ENCODE assay signal across 8 mouse cellular contexts in genomic region chr16:10358010-10358934, GRCm38 (mm10). TPM values are rescaled to one million over a fixed set of nuclear protein-coding genes. Genes with fewer than 3 reads are reported as not detected.
DNase-seq lines count a peak whose midpoint lies in the region; ATAC-seq and TF ChIP-seq lines count a peak whose summit lies in the region.

No protein-coding gene starts in this region.

- no peak overlapping the region for H3K27ac ChIP-seq in hindbrain, embryonic 13.5 days
- 0 out of 2 replicates have a peak overlapping the region, but pooled peaks have one; percentile 38 for H3K27ac ChIP-seq in midbrain, embryonic 15.5 days
- no peak overlapping the region for H3K27ac ChIP-seq in cerebellum, adult 2 months (ENCODE audit: insufficient read depth, low read length)

- H3K27me3 ChIP-seq in hindbrain, embryonic 13.5 days: 0 out of 2 replicates have a peak, but pooled peaks cover 7% of the 10 kb centered on the region
- no peaks in the 10 kb centered on the region for H3K27me3 ChIP-seq in midbrain, embryonic 15.5 days (replicated peaks)
- H3K27me3 ChIP-seq in cerebellum, adult 2 months (ENCODE audit: control insufficient read depth, insufficient read depth, low read length): no peaks in the 10 kb centered on the region

- H3K9ac ChIP-seq in hindbrain, embryonic 13.5 days: 0 out of 2 replicates have a peak overlapping the region, but pooled peaks have one; percentile 6
- peak overlapping the region; percentile 26; the same call in 1 of the 2 replicates for H3K9ac ChIP-seq in midbrain, embryonic 15.5 days

- H3K4me3 ChIP-seq in hindbrain, embryonic 13.5 days: peak overlapping the region; percentile 24
- H3K4me3 ChIP-seq in midbrain, embryonic 15.5 days: peak overlapping the region; percentile 34
- no peak overlapping the region for H3K4me3 ChIP-seq in cerebellum, adult 2 months (replicated peaks; ENCODE audit: insufficient read depth, low read depth, low read length)

- no peaks in the 10 kb centered on the region for H3K9me3 ChIP-seq in hindbrain, embryonic 13.5 days
- H3K9me3 ChIP-seq in midbrain, embryonic 15.5 days: no peaks in the 10 kb centered on the region

- no peak for TF ChIP-seq POLR2A in cerebellum, adult 2 months (IDR thresholded peaks at IDR 0.05; ENCODE audit: borderline replicate concordance, insufficient read depth, low read length)

- peaks cover 9% of the 10 kb centered on the region; the same call in 1 of the 2 replicates for H3K4me1 ChIP-seq in hindbrain, embryonic 13.5 days (replicated peaks)
- peaks cover 4% of the 10 kb centered on the region for H3K4me1 ChIP-seq in midbrain, embryonic 15.5 days
- peaks cover 3% of the 10 kb centered on the region; the same call in 1 of the 2 replicates for H3K4me1 ChIP-seq in cerebellum, adult 2 months (ENCODE audit: control insufficient read depth, insufficient read depth, low read length)

- H3K4me2 ChIP-seq in hindbrain, embryonic 13.5 days: peak overlapping the region; percentile 52
- peak overlapping the region; percentile 59 for H3K4me2 ChIP-seq in midbrain, embryonic 15.5 days

- peak; percentile 30 for DNase-seq in CD4-positive, CD25-positive, alpha-beta regulatory T cell, adult 2 months (ENCODE audit: low read depth, low spot score)
- peak; percentile 91 for DNase-seq in liver
- peak; percentile 77 for DNase-seq in testis, postnatal 14 days (ENCODE audit: low spot score)
- no peak for DNase-seq in cerebellum, adult 2 months

- no peaks in the 10 kb centered on the region for H3K36me3 ChIP-seq in hindbrain, embryonic 13.5 days
- H3K36me3 ChIP-seq in midbrain, embryonic 15.5 days (replicated peaks): no peaks in the 10 kb centered on the region

- no peak for ATAC-seq in CD4-positive, CD25-positive, alpha-beta regulatory T cell, adult 4 months
- peak; percentile 96 for ATAC-seq in common myeloid progenitor, adult 5-6 weeks (replicated peaks; ENCODE audit: low read depth, poor library complexity, severe bottlenecking)
- peak; percentile 91 for ATAC-seq in hindbrain, embryonic 13.5 days (ENCODE audit: low FRiP score)
- ATAC-seq in midbrain, embryonic 15.5 days (replicated peaks): peak; percentile 96

- WGBS in hindbrain, embryonic 13.5 days: 15% methylated on average over 30 of the region's 30 CpGs
- WGBS in midbrain, embryonic 15.5 days: 15% methylated on average over 30 of the region's 30 CpGs
- WGBS in cerebellum, adult 2 months: 25% methylated on average over 30 of the region's 30 CpGs

- no peak for TF ChIP-seq CTCF in cerebellum, adult 2 months (IDR thresholded peaks at IDR 0.05; ENCODE audit: borderline replicate concordance, insufficient read depth, low read depth, low read length)

RNA-seq across cellular contexts. Expression of gene Tekt5, which starts 37.0 kb away (rescaled TPM):
- not detected for polyA plus RNA-seq in CD4-positive, CD25-positive, alpha-beta regulatory T cell, adult 4 months (2017; shearing (Covaris generic))
- total RNA-seq in common myeloid progenitor, adult 5-6 weeks (2017): not detected in 2 replicates
- 5.4 and 6.0 TPM in 2 replicates for polyA plus RNA-seq in hindbrain, embryonic 13.5 days (2015; fragmentation: Nextera tagmentation; extraction: Ambion mirVana)
- polyA plus RNA-seq in midbrain, embryonic 15.5 days (2015; fragmentation: Nextera tagmentation; extraction: Ambion mirVana): 12.1 and 13.3 TPM in 2 replicates
- 14.7 and 20.3 TPM in 2 replicates for polyA plus RNA-seq in cerebellum, adult 2 months (2012; rRNA removed)

RNA-seq across cellular contexts. Expression of gene Emp2, which starts 44.5 kb away (rescaled TPM):
- polyA plus RNA-seq in CD4-positive, CD25-positive, alpha-beta regulatory T cell, adult 4 months (2017; shearing (Covaris generic)): not detected
- not detected in 2 replicates for total RNA-seq in common myeloid progenitor, adult 5-6 weeks (2017)
- 7.4 and 7.8 TPM in 2 replicates for polyA plus RNA-seq in hindbrain, embryonic 13.5 days (2015; fragmentation: Nextera tagmentation; extraction: Ambion mirVana)
- polyA plus RNA-seq in midbrain, embryonic 15.5 days (2015; fragmentation: Nextera tagmentation; extraction: Ambion mirVana): 10.7 and 11.0 TPM in 2 replicates
- 16.2 and 18.9 TPM in 2 replicates for polyA plus RNA-seq in cerebellum, adult 2 months (2012; rRNA removed)

RNA-seq across cellular contexts. Expression of gene Nubp1, which starts 53.5 kb away (rescaled TPM):
- 10 to 100 TPM; 42.5 to 52.4 TPM for polyA plus RNA-seq in CD4-positive, CD25-positive, alpha-beta regulatory T cell, adult 4 months (2017; shearing (Covaris generic))
- 55.7 and 59.3 TPM in 2 replicates for total RNA-seq in common myeloid progenitor, adult 5-6 weeks (2017)
- polyA plus RNA-seq in hindbrain, embryonic 13.5 days (2015; fragmentation: Nextera tagmentation; extraction: Ambion mirVana): 45.3 and 49.2 TPM in 2 replicates
- polyA plus RNA-seq in midbrain, embryonic 15.5 days (2015; fragmentation: Nextera tagmentation; extraction: Ambion mirVana): 53.0 and 54.1 TPM in 2 replicates
- polyA plus RNA-seq in cerebellum, adult 2 months (2012; rRNA removed): 30.0 and 30.8 TPM in 2 replicates

Comparison
In these comparisons a context has a peak if more than half of its experiments do, and no peak if none do; other contexts are left out.
1. DNase-seq: peak in CD4-positive, CD25-positive, alpha-beta regulatory T cell, adult 2 months (single experiment), liver (single experiment) and testis, postnatal 14 days (single experiment); none in cerebellum, adult 2 months (0 of 2).